Mouse (Mus musculus) CD8-positive naive resting alpha-beta T cell, adult 57 days (primary cell): ENCODE results near the gene Slc16a14. TPM values are rescaled to one million over a fixed set of nuclear protein-coding genes. Genes with fewer than 3 reads are reported as not detected.

Experiments
- total RNA-seq: library from RNA; stranded (reverse); gene quantifications from one replicate; pipeline ENCODE4 v1.2.4, GENCODE M21; 2023

The Slc16a14 gene
- total RNA-seq = 0.15 TPM

GRCm38 (mm10) chr1:84934503-84935333, at the start of gene Slc16a14:
Gene Slc16a14, minus strand, starts transcription at chr1:84935134.

Other genes with a start within 250 kb of the Slc16a14 start
- not detected for gene Dner, start 238.9 kb downstream of the Slc16a14 start, total RNA-seq
- not detected for gene Fbxo36, start 95.3 kb downstream of the Slc16a14 start, total RNA-seq
- 305 TPM for gene Trip12, start 94.6 kb downstream of the Slc16a14 start, total RNA-seq
- gene Gm10553, start 165.0 kb upstream of the Slc16a14 start, total RNA-seq = not detected
- 6.4 TPM for gene A530032D15Rik, start 174.7 kb upstream of the Slc16a14 start, total RNA-seq